Mouse (Mus musculus) adrenal gland, adult 8-10 months (tissue): ENCODE data around the gene Rab11fip4. TPM values are rescaled to one million over a fixed set of nuclear protein-coding genes. Genes with fewer than 3 reads are reported as not detected.

Experiments
- DNase-seq: peaks from one replicate; pipeline ENCODE4 v3.0.0; 2022
- total RNA-seq, 4 experiments: library from RNA; stranded (reverse); gene quantifications; 2 replicates each; pipeline ENCODE4 v1.2.4; 2022

Gene Rab11fip4
- total RNA-seq, 4 experiments from 2014 or later, result 4.7 to 20.6 (median 10.4) TPM

GRCm38 (mm10) chr11:79654407-79654831 lies 63.4 kb downstream of the Rab11fip4 start:
- no peak for DNase-seq

GRCm38 (mm10) chr11:79655592-79655991 lies 64.6 kb downstream of the Rab11fip4 start:
- DNase-seq, result no peak

GRCm38 (mm10) chr11:79656491-79656890 lies 65.5 kb downstream of the Rab11fip4 start:
- DNase-seq, result no peak

GRCm38 (mm10) chr11:79657053-79657452 lies 66.0 kb downstream of the Rab11fip4 start:
- DNase-seq, result no peak

GRCm38 (mm10) chr11:79658205-79658825 lies 67.3 kb downstream of the Rab11fip4 start:
- DNase-seq, result no peak

GRCm38 (mm10) chr11:79660361-79661205 lies 69.6 kb downstream of the Rab11fip4 start:
- DNase-seq, result peak; percentile 58

- DNase-seq, result no peak
Observed at GRCm38 (mm10) chr11:79661877-79662545, 71.0 kb downstream of the Rab11fip4 start.

- no peak for DNase-seq
Observed at GRCm38 (mm10) chr11:79663158-79663557, 72.1 kb downstream of the Rab11fip4 start.

- DNase-seq, result no peak
Observed at GRCm38 (mm10) chr11:79663570-79663969, 72.6 kb downstream of the Rab11fip4 start.

GRCm38 (mm10) chr11:79666544-79666943 lies 75.5 kb downstream of the Rab11fip4 start:
- peak; percentile 79 for DNase-seq

GRCm38 (mm10) chr11:79669210-79669609 lies 78.2 kb downstream of the Rab11fip4 start:
- DNase-seq, result no peak

- no peak for DNase-seq
Observed at GRCm38 (mm10) chr11:79669947-79670346, 78.9 kb downstream of the Rab11fip4 start.

- DNase-seq, result no peak
Observed at GRCm38 (mm10) chr11:79670411-79670945, 79.5 kb downstream of the Rab11fip4 start.

GRCm38 (mm10) chr11:79671668-79672281 lies 80.8 kb downstream of the Rab11fip4 start:
- no peak for DNase-seq

- no peak for DNase-seq
Observed at GRCm38 (mm10) chr11:79673072-79673471, 82.1 kb downstream of the Rab11fip4 start.

GRCm38 (mm10) chr11:79673717-79674116 lies 82.7 kb downstream of the Rab11fip4 start:
- DNase-seq, result no peak

- no peak for DNase-seq
Observed at GRCm38 (mm10) chr11:79674231-79674630, 83.2 kb downstream of the Rab11fip4 start.

GRCm38 (mm10) chr11:79674632-79675031 lies 83.6 kb downstream of the Rab11fip4 start:
- DNase-seq, result no peak

GRCm38 (mm10) chr11:79675285-79675684 lies 84.3 kb downstream of the Rab11fip4 start:
- DNase-seq, result no peak

GRCm38 (mm10) chr11:79675994-79676393 lies 85.0 kb downstream of the Rab11fip4 start:
- DNase-seq, result no peak

GRCm38 (mm10) chr11:79676483-79676967 lies 85.5 kb downstream of the Rab11fip4 start:
- DNase-seq, result no peak

- DNase-seq, result no peak
Observed at GRCm38 (mm10) chr11:79677402-79677801, 86.4 kb downstream of the Rab11fip4 start.
